Mouse (Mus musculus) heart, adult 2 months (tissue): ENCODE measurements at regions not wholly inside any gene's neighbourhood (a gene's known extent, or its start where the extent isn't known, plus 50 kb on each side); places are given as distances from the start of the nearest gene placed in this dataset.

ENCODE experiments used
- CTCF ChIP-seq: fragments of 200-600 bp; IDR thresholded peaks from 2 replicates; pipeline ENCODE4 v1.8.1; 2022; ENCODE audit warnings: antibody characterized with exemption, mild to moderate bottlenecking, moderate library complexity
- EP300 ChIP-seq: fragments of 200-500 bp; IDR thresholded peaks from 2 replicates; pipeline ENCODE4 v1.6.1; 2011; ENCODE audit warnings: low read depth, low read length, control low read depth; ENCODE audit not compliant: insufficient read depth
- POLR2A ChIP-seq: fragments of 200-500 bp; IDR thresholded peaks from 2 replicates; pipeline ENCODE4 v1.6.1; 2011; ENCODE audit warnings: mild to moderate bottlenecking, low read depth, low read length, control low read depth; ENCODE audit not compliant: insufficient read depth

DNA sequence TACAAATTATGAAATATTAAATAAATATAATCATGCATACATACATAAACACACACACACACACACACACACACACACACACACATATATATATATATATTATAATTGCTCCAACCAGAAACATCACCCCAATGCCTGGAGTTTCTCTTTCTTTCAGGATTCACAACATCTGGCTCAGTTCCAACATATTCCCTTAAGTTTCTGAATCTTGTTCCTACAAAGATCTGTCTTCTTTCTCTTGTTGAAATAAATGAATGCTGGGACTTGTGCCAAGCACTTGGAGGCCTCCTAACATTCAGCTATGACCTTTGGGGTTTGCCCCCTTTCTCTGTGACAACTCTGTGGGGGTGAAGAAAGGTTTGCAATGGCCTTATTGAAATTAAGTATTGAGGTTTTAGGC is 187.2 kb upstream of the Nt5c1b start:
- no peak for TF ChIP-seq CTCF
- TF ChIP-seq EP300: no peak
- no peak for TF ChIP-seq POLR2A
